9 mouse cellular contexts compared by ENCODE assay signal in genomic region chr5:82989056-82989455, GRCm38 (mm10).
DNase-seq lines count a peak whose midpoint lies in the region; ATAC-seq and TF ChIP-seq lines count a peak whose summit lies in the region.
"Had no signal": no experiment of that assay in that cellular context is flagged by ENCODE, and none has a peak within 500 bp of the region (broad histone marks: within the 10 kb centered on the region; RNA-seq: fewer than 3 reads in every experiment).

No protein-coding gene starts in this region.

- H3K9me3 ChIP-seq in lung, embryonic 14.5 days (ENCODE audit: low read depth, low read length) = no peaks in the 10 kb centered on the region
- no peaks in the 10 kb centered on the region for H3K9me3 ChIP-seq in lung, postnatal 0 days (ENCODE audit: low read length)
- no peaks in the 10 kb centered on the region for H3K9me3 ChIP-seq in hindbrain, embryonic 16.5 days (ENCODE audit: control insufficient read depth, low read length)
- H3K9me3 ChIP-seq: kidney, embryonic 15.5 days; limb, embryonic 15.5 days had no signal

- no peak overlapping the region for H3K9ac ChIP-seq in lung, embryonic 14.5 days
- H3K9ac ChIP-seq in lung, postnatal 0 days (replicated peaks; ENCODE audit: low read depth) = no peak overlapping the region
- no peak overlapping the region for H3K9ac ChIP-seq in hindbrain, embryonic 16.5 days (ENCODE audit: low read depth, low read length)
- H3K9ac ChIP-seq: kidney, embryonic 15.5 days; limb, embryonic 15.5 days had no signal

- no peaks in the 10 kb centered on the region for H3K36me3 ChIP-seq in lung, embryonic 14.5 days (ENCODE audit: insufficient read depth)
- no peaks in the 10 kb centered on the region for H3K36me3 ChIP-seq in lung, postnatal 0 days (ENCODE audit: insufficient read depth, low read length)
- no peaks in the 10 kb centered on the region for H3K36me3 ChIP-seq in hindbrain, embryonic 16.5 days (ENCODE audit: control insufficient read depth, insufficient read depth, low read length)
- H3K36me3 ChIP-seq: kidney, embryonic 15.5 days; limb, embryonic 15.5 days had no signal

- H3K4me2 ChIP-seq in lung, embryonic 14.5 days = no peak overlapping the region
- no peak overlapping the region for H3K4me2 ChIP-seq in lung, postnatal 0 days (replicated peaks; ENCODE audit: low read depth, low read length)
- H3K4me2 ChIP-seq in hindbrain, embryonic 16.5 days (ENCODE audit: low read length) = no peak overlapping the region
- H3K4me2 ChIP-seq: kidney, embryonic 15.5 days; limb, embryonic 15.5 days had no signal

- no peaks in the 10 kb centered on the region for H3K4me1 ChIP-seq in lung, embryonic 14.5 days (ENCODE audit: insufficient read depth)
- H3K4me1 ChIP-seq in lung, postnatal 0 days (ENCODE audit: insufficient read depth, low read depth, low read length) = no peaks in the 10 kb centered on the region
- H3K4me1 ChIP-seq in cerebellum, adult 2 months (ENCODE audit: control insufficient read depth, insufficient read depth, low read length) = no peaks in the 10 kb centered on the region
- no peaks in the 10 kb centered on the region for H3K4me1 ChIP-seq in hindbrain, embryonic 16.5 days (ENCODE audit: control insufficient read depth, insufficient read depth, low read depth, low read length)
- H3K4me1 ChIP-seq: kidney, embryonic 15.5 days; limb, embryonic 15.5 days had no signal

- TF ChIP-seq EP300 in lung, postnatal 0 days (IDR thresholded peaks at IDR 0.05) = no peak

- no peak overlapping the region for H3K27ac ChIP-seq in lung, embryonic 14.5 days (ENCODE audit: low read depth)
- no peak overlapping the region for H3K27ac ChIP-seq in lung, postnatal 0 days (ENCODE audit: low read length)
- H3K27ac ChIP-seq in cerebellum, adult 2 months (ENCODE audit: insufficient read depth, low read length) = no peak overlapping the region
- no peak overlapping the region for H3K27ac ChIP-seq in hindbrain, embryonic 16.5 days (ENCODE audit: low read depth, low read length)
- H3K27ac ChIP-seq: kidney, embryonic 15.5 days; limb, embryonic 15.5 days had no signal

- no peak overlapping the region for H3K4me3 ChIP-seq in lung, embryonic 14.5 days (ENCODE audit: low read depth, low read length)
- no peak overlapping the region for H3K4me3 ChIP-seq in lung, postnatal 0 days (ENCODE audit: low read depth, low read length)
- no peak overlapping the region for H3K4me3 ChIP-seq in cerebellum, adult 2 months (replicated peaks; ENCODE audit: insufficient read depth, low read depth, low read length)
- no peak overlapping the region for H3K4me3 ChIP-seq in hindbrain, embryonic 16.5 days (ENCODE audit: low read length)
- H3K4me3 ChIP-seq: kidney, embryonic 15.5 days; limb, embryonic 15.5 days had no signal

- TF ChIP-seq POLR2A in cerebellum, adult 2 months (IDR thresholded peaks at IDR 0.05; ENCODE audit: borderline replicate concordance, insufficient read depth, low read length) = no peak

- H3K27me3 ChIP-seq in lung, embryonic 14.5 days (ENCODE audit: insufficient read depth, low read length) = no peaks in the 10 kb centered on the region
- no peaks in the 10 kb centered on the region for H3K27me3 ChIP-seq in lung, postnatal 0 days (replicated peaks; ENCODE audit: insufficient read depth, low read length)
- no peaks in the 10 kb centered on the region for H3K27me3 ChIP-seq in cerebellum, adult 2 months (ENCODE audit: control insufficient read depth, insufficient read depth, low read length)
- H3K27me3 ChIP-seq in hindbrain, embryonic 16.5 days (replicated peaks; ENCODE audit: control insufficient read depth, insufficient read depth, low read length) = no peaks in the 10 kb centered on the region
- H3K27me3 ChIP-seq: kidney, embryonic 15.5 days; limb, embryonic 15.5 days had no signal

- 65% methylated on average over 5 of the region's 5 CpGs for WGBS in lung, embryonic 14.5 days
- 62% methylated on average over 5 of the region's 5 CpGs for WGBS in lung, postnatal 0 days
- 5% methylated on average over 5 of the region's 5 CpGs for WGBS in cerebellum, adult 2 months
- WGBS in hindbrain, embryonic 16.5 days = 51% methylated on average over 5 of the region's 5 CpGs

- TF ChIP-seq CTCF in lung, embryonic 14.5 days (IDR thresholded peaks at IDR 0.05; ENCODE audit: low read depth) = no peak
- TF ChIP-seq CTCF in lung, postnatal 0 days (IDR thresholded peaks at IDR 0.05) = no peak
- TF ChIP-seq CTCF in cerebellum, adult 2 months (IDR thresholded peaks at IDR 0.05; ENCODE audit: borderline replicate concordance, insufficient read depth, low read depth, low read length) = no peak

- peak; percentile 18 for DNase-seq in lung, embryonic 14.5 days
- DNase-seq in lung, postnatal 0 days (ENCODE audit: low spot score) = no peak
- peak; percentile 90 to 98 for DNase-seq in cerebellum, adult 2 months
- peak; percentile 16 for DNase-seq in retina, adult 2 months (ENCODE audit: low read depth, low spot score)
- no peak for DNase-seq in urinary bladder, postnatal 10 days (ENCODE audit: low spot score)
- DNase-seq in urinary bladder, postnatal 36 days (ENCODE audit: low spot score in 2 of 2) = no peak

- no peak for ATAC-seq in lung, embryonic 14.5 days (ENCODE audit: insufficient read depth)
- no peak for ATAC-seq in lung, postnatal 0 days
- ATAC-seq in hindbrain, embryonic 16.5 days = peak; percentile 85

Comparison
In these comparisons a context has a peak if more than half of its experiments do, and no peak if none do; other contexts are left out.
1. DNase-seq: peak in lung, embryonic 14.5 days (single experiment), cerebellum, adult 2 months (2 of 2) and retina, adult 2 months (single experiment); none in lung, postnatal 0 days (single experiment), urinary bladder, postnatal 10 days (single experiment) and urinary bladder, postnatal 36 days (0 of 2).